Mouse (Mus musculus): ENCODE measurements at regions not wholly inside any gene's neighbourhood (a gene's known extent, or its start where the extent isn't known, plus 50 kb on each side); places are given as distances from the start of the nearest gene placed in this dataset.

DNA sequence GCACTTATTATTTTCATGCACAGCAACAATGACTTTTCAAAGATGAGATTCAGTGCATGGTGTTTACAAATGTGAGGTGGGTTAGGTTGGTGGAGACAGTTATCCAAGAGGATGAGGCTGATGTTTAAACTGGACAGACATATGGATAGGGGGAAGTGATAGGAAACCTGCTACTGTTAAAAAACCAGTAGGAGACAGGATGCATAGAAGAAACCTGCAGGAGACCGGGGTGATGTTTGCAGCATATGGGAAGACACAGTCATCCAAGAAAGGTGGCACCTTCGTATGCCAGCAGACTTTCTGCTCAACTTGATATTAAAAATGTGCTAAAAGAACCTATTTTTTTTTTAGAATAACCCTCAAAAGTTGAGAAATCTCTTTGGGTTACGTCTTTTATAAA is 809.9 kb upstream of the Gm5150 start:
- DNase-seq: no peak

DNA sequence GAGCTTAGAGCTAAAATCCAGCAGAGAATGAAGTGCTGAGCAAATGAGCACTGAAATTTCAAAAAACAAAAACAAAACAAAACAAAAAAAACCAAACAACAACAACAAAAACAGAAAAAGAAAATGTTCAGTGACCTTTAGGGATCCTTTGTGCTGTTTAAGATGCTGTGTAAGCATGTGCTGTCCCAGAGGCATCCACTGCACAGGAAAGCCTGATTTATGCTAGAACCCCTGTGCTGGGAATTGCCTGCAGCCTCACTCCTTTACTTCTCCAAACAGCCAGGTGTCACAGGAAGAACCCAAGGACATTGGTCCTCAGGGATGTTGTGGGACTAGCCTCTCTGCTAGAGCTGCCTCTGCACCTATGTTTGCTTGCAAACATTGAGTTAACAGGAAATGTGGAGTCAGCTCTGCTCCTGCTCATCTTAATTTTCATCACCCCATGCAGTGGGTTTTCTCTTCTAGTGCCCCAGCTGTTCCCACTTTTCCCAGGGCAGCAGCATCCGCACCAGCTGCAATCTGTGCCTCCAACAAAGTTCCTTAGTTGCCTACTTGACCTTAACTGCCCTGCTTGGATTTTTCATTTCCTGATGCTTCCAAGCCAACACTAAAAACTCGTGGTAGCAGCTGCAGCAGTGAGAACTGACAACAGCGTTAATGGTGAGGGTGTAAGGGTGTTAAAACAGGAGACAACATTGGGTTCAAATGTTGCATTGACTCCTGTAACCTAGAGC is 804.8 kb upstream of the Gm5150 start:
- DNase-seq: no peak

GRCm38 (mm10) chr3:16803603-16804002 is 797.4 kb upstream of the Gm5150 start:
- no peak for DNase-seq

All from retina, postnatal 1 day (tissue).